Mouse (Mus musculus): ENCODE results near the gene Inpp5k. TPM values are rescaled to one million over a fixed set of nuclear protein-coding genes. Genes with fewer than 3 reads are reported as not detected.

Inpp5k gene
- polyA plus RNA-seq, 1 experiment from 2014 or later, result 18.9 TPM

GRCm38 (mm10) chr11:75621426-75621825 is 9.4 kb upstream of the Inpp5k start:
- H3K9ac ChIP-seq, result 0 out of 2 replicates have a peak overlapping the region, but pooled peaks have one; percentile 12
- no peaks in the 10 kb centered on the region for H3K9me3 ChIP-seq
- H3K4me2 ChIP-seq, result no peak overlapping the region
- no peak overlapping the region for H3K4me3 ChIP-seq
- peaks cover 45% of the 10 kb centered on the region for H3K4me1 ChIP-seq
- 67% methylated on average over 2 of the region's 2 CpGs for WGBS
- ATAC-seq (ENCODE audit: extremely low read depth, insufficient number of reproducible peaks, low FRiP score, low TSS enrichment), result no peak
- peaks cover 77% of the 10 kb centered on the region for H3K36me3 ChIP-seq
- peak overlapping the region; percentile 51 for H3K27ac ChIP-seq (replicated peaks)
- no peaks in the 10 kb centered on the region for H3K27me3 ChIP-seq (replicated peaks)

- H3K27me3 ChIP-seq (replicated peaks), result no peaks in the 10 kb centered on the region
- no peak overlapping the region for H3K4me3 ChIP-seq
- WGBS, result 46% methylated on average over 2 of the region's 2 CpGs
- no peak for ATAC-seq (ENCODE audit: extremely low read depth, insufficient number of reproducible peaks, low FRiP score, low TSS enrichment)
- no peaks in the 10 kb centered on the region for H3K9me3 ChIP-seq
- H3K36me3 ChIP-seq, result peaks cover 76% of the 10 kb centered on the region
- H3K4me2 ChIP-seq, result no peak overlapping the region
- H3K9ac ChIP-seq, result peak overlapping the region; percentile 55; the same call in 1 of the 2 replicates
- H3K4me1 ChIP-seq, result peaks cover 45% of the 10 kb centered on the region
- H3K27ac ChIP-seq (replicated peaks), result peak overlapping the region; percentile 96
These were observed 8.0 kb upstream of the Inpp5k start for GRCm38 (mm10) chr11:75622588-75623329.

GRCm38 (mm10) chr11:75624102-75624554 is 6.7 kb upstream of the Inpp5k start:
- peak overlapping the region; percentile 71 for H3K9ac ChIP-seq
- H3K36me3 ChIP-seq, result peaks cover 75% of the 10 kb centered on the region
- no peaks in the 10 kb centered on the region for H3K9me3 ChIP-seq
- H3K4me1 ChIP-seq, result peaks cover 45% of the 10 kb centered on the region
- H3K4me3 ChIP-seq, result no peak overlapping the region
- no peaks in the 10 kb centered on the region for H3K27me3 ChIP-seq (replicated peaks)
- ATAC-seq (ENCODE audit: extremely low read depth, insufficient number of reproducible peaks, low FRiP score, low TSS enrichment), result peak; percentile 51
- peak overlapping the region; percentile 96 for H3K27ac ChIP-seq (replicated peaks)
- 8% methylated on average over 2 of the region's 2 CpGs for WGBS
- peak overlapping the region; percentile 39 for H3K4me2 ChIP-seq

GRCm38 (mm10) chr11:75625820-75626219 is 5.0 kb upstream of the Inpp5k start:
- Histone ChIP-seq H3K4me2 (no peak overlapping the region), H3K9ac (no peak overlapping the region), H3K27me3 (replicated peaks) (no peaks in the 10 kb centered on the region), H3K27ac (replicated peaks) (0 out of 2 replicates have a peak overlapping the region, but pooled peaks have one; percentile 2), H3K4me1 (peaks cover 53% of the 10 kb centered on the region), H3K9me3 (no peaks in the 10 kb centered on the region), H3K36me3 (peaks cover 62% of the 10 kb centered on the region), H3K4me3 (no peak overlapping the region)
- ATAC-seq (ENCODE audit: extremely low read depth, insufficient number of reproducible peaks, low FRiP score, low TSS enrichment), result no peak
- 84% methylated on average over 4 of the region's 4 CpGs for WGBS

GRCm38 (mm10) chr11:75630098-75630497 is 690 bp upstream of the Inpp5k start:
- Histone ChIP-seq H3K9me3 (no peaks in the 10 kb centered on the region), H3K4me1 (peaks cover 31% of the 10 kb centered on the region), H3K9ac (peak overlapping the region; percentile 88), H3K36me3 (peaks cover 59% of the 10 kb centered on the region), H3K4me3 (peak overlapping the region; percentile 90), H3K27me3 (replicated peaks) (no peaks in the 10 kb centered on the region), H3K4me2 (peak overlapping the region; percentile 95), H3K27ac (replicated peaks) (peak overlapping the region; percentile 88)
- WGBS, result 15% methylated on average over 5 of the region's 5 CpGs
- ATAC-seq (ENCODE audit: extremely low read depth, insufficient number of reproducible peaks, low FRiP score, low TSS enrichment), result no peak

GRCm38 (mm10) chr11:75631561-75632225 is 905 bp downstream of the Inpp5k start:
- H3K9me3 ChIP-seq, result no peaks in the 10 kb centered on the region
- H3K27ac ChIP-seq (replicated peaks), result peak overlapping the region; percentile 88; the same call in 1 of the 2 replicates
- peaks cover 29% of the 10 kb centered on the region for H3K4me1 ChIP-seq
- H3K4me3 ChIP-seq, result peak overlapping the region; percentile 90
- peaks cover 45% of the 10 kb centered on the region for H3K36me3 ChIP-seq
- ATAC-seq (ENCODE audit: extremely low read depth, insufficient number of reproducible peaks, low FRiP score, low TSS enrichment), result no peak
- 11% methylated on average over 13 of the region's 13 CpGs for WGBS
- peak overlapping the region; percentile 95 for H3K4me2 ChIP-seq
- H3K27me3 ChIP-seq (replicated peaks), result no peaks in the 10 kb centered on the region
- peak overlapping the region; percentile 88 for H3K9ac ChIP-seq

- 82% methylated on average over 5 of the region's 5 CpGs for WGBS
- no peaks in the 10 kb centered on the region for H3K9me3 ChIP-seq
- H3K4me2 ChIP-seq, result no peak overlapping the region
- H3K27ac ChIP-seq (replicated peaks), result no peak overlapping the region
- H3K4me3 ChIP-seq, result no peak overlapping the region
- peaks cover 46% of the 10 kb centered on the region for H3K36me3 ChIP-seq
- no peak for ATAC-seq (ENCODE audit: extremely low read depth, insufficient number of reproducible peaks, low FRiP score, low TSS enrichment)
- no peaks in the 10 kb centered on the region for H3K27me3 ChIP-seq (replicated peaks)
- peaks cover 29% of the 10 kb centered on the region for H3K4me1 ChIP-seq
- no peak overlapping the region for H3K9ac ChIP-seq
These were observed 2.1 kb downstream of the Inpp5k start for GRCm38 (mm10) chr11:75632921-75633320.

- Histone ChIP-seq H3K4me3 (no peak overlapping the region), H3K9ac (no peak overlapping the region), H3K9me3 (no peaks in the 10 kb centered on the region), H3K4me2 (no peak overlapping the region), H3K27me3 (replicated peaks) (no peaks in the 10 kb centered on the region), H3K4me1 (peaks cover 24% of the 10 kb centered on the region), H3K36me3 (peaks cover 44% of the 10 kb centered on the region), H3K27ac (replicated peaks) (0 out of 2 replicates have a peak overlapping the region, but pooled peaks have one; percentile 40)
- 68% methylated on average over 3 of the region's 3 CpGs for WGBS
- ATAC-seq (ENCODE audit: extremely low read depth, insufficient number of reproducible peaks, low FRiP score, low TSS enrichment), result no peak
These were observed 4.0 kb downstream of the Inpp5k start for GRCm38 (mm10) chr11:75634801-75635200.

GRCm38 (mm10) chr11:75635315-75635714 is 4.5 kb downstream of the Inpp5k start:
- Histone ChIP-seq H3K27ac (replicated peaks) (no peak overlapping the region), H3K9ac (no peak overlapping the region), H3K4me2 (no peak overlapping the region), H3K4me1 (peaks cover 19% of the 10 kb centered on the region), H3K4me3 (no peak overlapping the region), H3K9me3 (no peaks in the 10 kb centered on the region), H3K27me3 (replicated peaks) (no peaks in the 10 kb centered on the region), H3K36me3 (peaks cover 46% of the 10 kb centered on the region)
- 58% methylated on average over 11 of the region's 11 CpGs for WGBS
- ATAC-seq (ENCODE audit: extremely low read depth, insufficient number of reproducible peaks, low FRiP score, low TSS enrichment), result no peak

GRCm38 (mm10) chr11:75643323-75643722 is 12.5 kb downstream of the Inpp5k start:
- no peaks in the 10 kb centered on the region for H3K9me3 ChIP-seq
- H3K4me2 ChIP-seq, result no peak overlapping the region
- H3K27me3 ChIP-seq (replicated peaks), result no peaks in the 10 kb centered on the region
- H3K36me3 ChIP-seq, result peaks cover 25% of the 10 kb centered on the region
- no peak for ATAC-seq (ENCODE audit: extremely low read depth, insufficient number of reproducible peaks, low FRiP score, low TSS enrichment)
- H3K27ac ChIP-seq (replicated peaks), result no peak overlapping the region
- no peak overlapping the region for H3K9ac ChIP-seq
- 65% methylated on average over 5 of the region's 5 CpGs for WGBS
- H3K4me3 ChIP-seq, result no peak overlapping the region
- H3K4me1 ChIP-seq, result peaks cover 12% of the 10 kb centered on the region

GRCm38 (mm10) chr11:75644684-75645083 is 13.9 kb downstream of the Inpp5k start:
- H3K9me3 ChIP-seq, result no peaks in the 10 kb centered on the region
- H3K4me3 ChIP-seq, result no peak overlapping the region
- no peak for ATAC-seq (ENCODE audit: extremely low read depth, insufficient number of reproducible peaks, low FRiP score, low TSS enrichment)
- peaks cover 19% of the 10 kb centered on the region for H3K36me3 ChIP-seq
- H3K4me1 ChIP-seq, result peaks cover 24% of the 10 kb centered on the region
- H3K27ac ChIP-seq (replicated peaks), result no peak overlapping the region
- H3K27me3 ChIP-seq (replicated peaks), result no peaks in the 10 kb centered on the region
- H3K9ac ChIP-seq, result no peak overlapping the region
- 76% methylated on average over 9 of the region's 9 CpGs for WGBS
- no peak overlapping the region for H3K4me2 ChIP-seq
